Mouse (Mus musculus): Measurements from ENCODE around the gene Trim10. TPM values are rescaled to one million over a fixed set of nuclear protein-coding genes. Genes with fewer than 3 reads are reported as not detected.
"Not testable (repeated sequence)": the region's sequence is repeated elsewhere in the genome, so short reads cannot be mapped to it uniquely, and the experiment has no call there.

Trim10 gene
- 2.4 and 3.8 TPM in 2 replicates for polyA plus RNA-seq (2015; fragmentation: Nextera tagmentation; extraction: Ambion mirVana)

GRCm38 (mm10) chr17:36869284-36869954 is at the start of gene Trim10:
Gene Trim10 (plus strand): TSS chr17:36869574.
- Histone ChIP-seq H3K9ac (no peak within 1 kb of the TSS), H3K4me2 (no peak within 1 kb of the TSS), H3K4me3 (no peak within 1 kb of the TSS), H3K36me3 (no peaks in the 10 kb centered on the region), H3K4me1 (0 out of 2 replicates have a peak, but pooled peaks cover 4% of the 10 kb centered on the region), H3K27ac (no peak within 1 kb of the TSS), H3K27me3 (peaks cover 32% of the 10 kb centered on the region), H3K9me3 (no peaks in the 10 kb centered on the region)
- ATAC-seq (ENCODE audit: insufficient number of reproducible peaks, low FRiP score, low TSS enrichment, low read depth) = no peak
- WGBS = 65% methylated on average over 4 of the region's 4 CpGs

- no peak for ATAC-seq (ENCODE audit: insufficient number of reproducible peaks, low FRiP score, low TSS enrichment, low read depth)
Observed at GRCm38 (mm10) chr17:36824005-36824404, 45.4 kb upstream of the Trim10 start.

GRCm38 (mm10) chr17:36825525-36825924 is 43.8 kb upstream of the Trim10 start:
- H3K36me3 ChIP-seq = no peaks in the 10 kb centered on the region
- no peaks in the 10 kb centered on the region for H3K4me1 ChIP-seq
- H3K9ac ChIP-seq = no peak overlapping the region
- H3K4me3 ChIP-seq = no peak overlapping the region
- 29% methylated on average over 4 of the region's 4 CpGs for WGBS
- H3K27me3 ChIP-seq = peaks cover 4% of the 10 kb centered on the region; the same call in 1 of the 2 replicates
- ATAC-seq (ENCODE audit: insufficient number of reproducible peaks, low FRiP score, low TSS enrichment, low read depth) = no peak
- H3K27ac ChIP-seq = no peak overlapping the region
- H3K9me3 ChIP-seq = no peaks in the 10 kb centered on the region
- no peak overlapping the region for H3K4me2 ChIP-seq

More at GRCm38 (mm10) chr17:36824005-36824404, 45.4 kb upstream of the Trim10 start:
- Histone ChIP-seq H3K27ac (no peak overlapping the region), H3K4me2 (no peak overlapping the region), H3K27me3 (peaks cover 4% of the 10 kb centered on the region; the same call in 1 of the 2 replicates), H3K4me1 (no peaks in the 10 kb centered on the region), H3K36me3 (no peaks in the 10 kb centered on the region), H3K4me3 (no peak overlapping the region), H3K9me3 (no peaks in the 10 kb centered on the region), H3K9ac (no peak overlapping the region)

- not testable (repeated sequence) for H3K9ac ChIP-seq, H3K9me3 ChIP-seq, H3K27ac ChIP-seq, H3K36me3 ChIP-seq, H3K4me3 ChIP-seq, H3K27me3 ChIP-seq, H3K4me1 ChIP-seq, H3K4me2 ChIP-seq
- 0 out of 2 replicates have a peak, but pooled peaks have one; percentile 48 for ATAC-seq (ENCODE audit: insufficient number of reproducible peaks, low FRiP score, low TSS enrichment, low read depth)
- WGBS = 7% methylated on average over 5 of the region's 5 CpGs
Observed at GRCm38 (mm10) chr17:36826002-36826401, 43.4 kb upstream of the Trim10 start.

GRCm38 (mm10) chr17:36828488-36828887 is 40.9 kb upstream of the Trim10 start:
- peaks cover 4% of the 10 kb centered on the region; the same call in 1 of the 2 replicates for H3K27me3 ChIP-seq
- no peak overlapping the region for H3K9ac ChIP-seq
- no peaks in the 10 kb centered on the region for H3K4me1 ChIP-seq
- no peak for ATAC-seq (ENCODE audit: insufficient number of reproducible peaks, low FRiP score, low TSS enrichment, low read depth)
- no peak overlapping the region for H3K4me3 ChIP-seq
- H3K4me2 ChIP-seq = no peak overlapping the region
- no peaks in the 10 kb centered on the region for H3K36me3 ChIP-seq
- H3K27ac ChIP-seq = no peak overlapping the region
- H3K9me3 ChIP-seq = no peaks in the 10 kb centered on the region
- 80% methylated on average over 2 of the region's 2 CpGs for WGBS

GRCm38 (mm10) chr17:36830470-36830869 is 38.9 kb upstream of the Trim10 start:
- H3K36me3 ChIP-seq = no peaks in the 10 kb centered on the region
- H3K4me2 ChIP-seq = no peak overlapping the region
- no peaks in the 10 kb centered on the region for H3K9me3 ChIP-seq
- no peak overlapping the region for H3K4me3 ChIP-seq
- whole genome bisulfite sequencing = 78% methylated on average over 3 of the region's 3 CpGs
- H3K27me3 ChIP-seq = peaks cover 4% of the 10 kb centered on the region; the same call in 1 of the 2 replicates
- H3K27ac ChIP-seq = no peak overlapping the region
- H3K4me1 ChIP-seq = no peaks in the 10 kb centered on the region
- ATAC-seq (ENCODE audit: insufficient number of reproducible peaks, low FRiP score, low TSS enrichment, low read depth) = no peak
- H3K9ac ChIP-seq = no peak overlapping the region

- Histone ChIP-seq H3K9ac (no peak overlapping the region), H3K27ac (no peak overlapping the region), H3K27me3 (peaks cover 4% of the 10 kb centered on the region; the same call in 1 of the 2 replicates), H3K36me3 (no peaks in the 10 kb centered on the region), H3K9me3 (no peaks in the 10 kb centered on the region), H3K4me2 (no peak overlapping the region), H3K4me1 (peaks cover 9% of the 10 kb centered on the region), H3K4me3 (no peak overlapping the region)
- ATAC-seq (ENCODE audit: insufficient number of reproducible peaks, low FRiP score, low TSS enrichment, low read depth) = no peak
- 53% methylated on average over 4 of the region's 4 CpGs for WGBS
Observed at GRCm38 (mm10) chr17:36832694-36833093, 36.7 kb upstream of the Trim10 start.

GRCm38 (mm10) chr17:36835591-36836426 is 33.6 kb upstream of the Trim10 start:
- Histone ChIP-seq H3K9me3 (no peaks in the 10 kb centered on the region), H3K36me3 (no peaks in the 10 kb centered on the region), H3K9ac (no peak overlapping the region), H3K4me2 (peak overlapping the region; percentile 64), H3K27ac (peak overlapping the region; percentile 95), H3K4me1 (peaks cover 9% of the 10 kb centered on the region), H3K27me3 (no peaks in the 10 kb centered on the region), H3K4me3 (peak overlapping the region; percentile 74)
- WGBS = 28% methylated on average over 12 of the region's 12 CpGs
- no peak for ATAC-seq (ENCODE audit: insufficient number of reproducible peaks, low FRiP score, low TSS enrichment, low read depth)

GRCm38 (mm10) chr17:36836427-36836812 is 33.0 kb upstream of the Trim10 start:
- 10% methylated on average over 3 of the region's 3 CpGs for WGBS
- ATAC-seq (ENCODE audit: insufficient number of reproducible peaks, low FRiP score, low TSS enrichment, low read depth) = 0 out of 2 replicates have a peak, but pooled peaks have one; percentile 8
- Histone ChIP-seq H3K36me3 (no peaks in the 10 kb centered on the region), H3K4me3 (peak overlapping the region; percentile 74), H3K9me3 (no peaks in the 10 kb centered on the region), H3K4me2 (peak overlapping the region; percentile 64), H3K4me1 (peaks cover 9% of the 10 kb centered on the region), H3K27ac (peak overlapping the region; percentile 95), H3K9ac (peak overlapping the region; percentile 89; the same call in 1 of the 2 replicates), H3K27me3 (no peaks in the 10 kb centered on the region)

- no peaks in the 10 kb centered on the region for H3K9me3 ChIP-seq
- H3K27ac ChIP-seq = peak within 1 kb of the TSS; percentile 95
- H3K36me3 ChIP-seq = no peaks in the 10 kb centered on the region
- H3K9ac ChIP-seq = peak within 1 kb of the TSS; percentile 89
- under 1% methylated on average over 58 of the region's 58 CpGs for WGBS
- peak within 1 kb of the TSS; percentile 64 for H3K4me2 ChIP-seq
- no peaks in the 10 kb centered on the region for H3K27me3 ChIP-seq
- peak within 1 kb of the TSS; percentile 74 for H3K4me3 ChIP-seq
- ATAC-seq (ENCODE audit: insufficient number of reproducible peaks, low FRiP score, low TSS enrichment, low read depth) = peak; percentile 98
- peaks cover 9% of the 10 kb centered on the region for H3K4me1 ChIP-seq
Observed at GRCm38 (mm10) chr17:36836874-36837647, 32.3 kb upstream of the Trim10 start, which contains the start of gene Trim26. Gene Trim26 (plus strand): TSS chr17:36837134.

- H3K36me3 ChIP-seq = no peaks in the 10 kb centered on the region
- ATAC-seq (ENCODE audit: insufficient number of reproducible peaks, low FRiP score, low TSS enrichment, low read depth) = no peak
- H3K4me2 ChIP-seq = no peak overlapping the region
- H3K4me1 ChIP-seq = peaks cover 12% of the 10 kb centered on the region
- WGBS = 75% methylated on average over 5 of the region's 5 CpGs
- no peak overlapping the region for H3K27ac ChIP-seq
- H3K9ac ChIP-seq = no peak overlapping the region
- no peaks in the 10 kb centered on the region for H3K9me3 ChIP-seq
- H3K27me3 ChIP-seq = no peaks in the 10 kb centered on the region
- H3K4me3 ChIP-seq = no peak overlapping the region
Observed at GRCm38 (mm10) chr17:36839001-36839400, 30.4 kb upstream of the Trim10 start.
